14 mouse cellular contexts compared by ENCODE assay signal in genomic region chr6:125061493-125061892, GRCm38 (mm10). TPM values are rescaled to one million over a fixed set of nuclear protein-coding genes. Genes with fewer than 3 reads are reported as not detected.
DNase-seq lines count a peak whose midpoint lies in the region; ATAC-seq and TF ChIP-seq lines count a peak whose summit lies in the region.
"Had no signal": no experiment of that assay in that cellular context is flagged by ENCODE, and none has a peak within 500 bp of the region (broad histone marks: within the 10 kb centered on the region; RNA-seq: fewer than 3 reads in every experiment).

No protein-coding gene starts in this region.

- WGBS in heart, embryonic 10.5 days: 9% methylated on average over 6 of the region's 6 CpGs
- 28% methylated on average over 6 of the region's 6 CpGs for WGBS in liver, embryonic 11.5 days
- WGBS in limb, embryonic 14.5 days: 33% methylated on average over 6 of the region's 6 CpGs

- no peaks in the 10 kb centered on the region for H3K27me3 ChIP-seq in heart, embryonic 10.5 days (ENCODE audit: insufficient read depth, poor library complexity, severe bottlenecking)
- H3K27me3 ChIP-seq in liver, embryonic 11.5 days (replicated peaks; ENCODE audit: control insufficient read depth, insufficient read depth, low read length): no peaks in the 10 kb centered on the region
- no peaks in the 10 kb centered on the region for H3K27me3 ChIP-seq in limb, embryonic 14.5 days (ENCODE audit: control insufficient read depth, insufficient read depth, low read length)
- H3K27me3 ChIP-seq: limb, embryonic 13.5 days had no signal

- peak overlapping the region; percentile 18; the same call in 1 of the 2 replicates for H3K27ac ChIP-seq in heart, embryonic 10.5 days
- H3K27ac ChIP-seq in liver, embryonic 11.5 days (ENCODE audit: low read depth, low read length): no peak overlapping the region
- H3K27ac ChIP-seq in limb, embryonic 14.5 days (replicated peaks; ENCODE audit: low read depth, low read length): no peak overlapping the region
- H3K27ac ChIP-seq: limb, embryonic 13.5 days had no signal

- TF ChIP-seq POLR2A in limb, embryonic 14.5 days (IDR thresholded peaks at IDR 0.05; ENCODE audit: borderline replicate concordance, extremely low read depth, insufficient read depth, insufficient read length): no peak

- no peak overlapping the region for H3K4me2 ChIP-seq in liver, embryonic 11.5 days
- H3K4me2 ChIP-seq in limb, embryonic 14.5 days (replicated peaks; ENCODE audit: low read depth, low read length, severe bottlenecking): no peak overlapping the region
- H3K4me2 ChIP-seq: limb, embryonic 13.5 days had no signal

- no peaks in the 10 kb centered on the region for H3K9me3 ChIP-seq in heart, embryonic 10.5 days
- no peaks in the 10 kb centered on the region for H3K9me3 ChIP-seq in liver, embryonic 11.5 days (ENCODE audit: control insufficient read depth, low read length)
- no peaks in the 10 kb centered on the region for H3K9me3 ChIP-seq in limb, embryonic 14.5 days (ENCODE audit: control insufficient read depth, low read length)
- H3K9me3 ChIP-seq: G1E; limb, embryonic 13.5 days had no signal

- ATAC-seq in liver, embryonic 11.5 days (replicated peaks; ENCODE audit: low FRiP score): 0 out of 2 replicates have a peak, but pooled peaks have one; percentile 21
- no peak for ATAC-seq in limb, embryonic 14.5 days (ENCODE audit: low FRiP score, low read depth)
- ATAC-seq: activated CD4-positive, CD25-positive, alpha-beta regulatory T cell, adult 4 months had no signal

- peaks cover 18% of the 10 kb centered on the region for H3K4me1 ChIP-seq in heart, embryonic 10.5 days
- H3K4me1 ChIP-seq in liver, embryonic 11.5 days (replicated peaks; ENCODE audit: control insufficient read depth, insufficient read depth, low read length): peaks cover 18% of the 10 kb centered on the region
- no peaks in the 10 kb centered on the region for H3K4me1 ChIP-seq in limb, embryonic 14.5 days (ENCODE audit: control insufficient read depth, insufficient read depth, low read length)

- H3K9ac ChIP-seq in liver, embryonic 11.5 days (ENCODE audit: low read depth, low read length): no peak overlapping the region
- H3K9ac ChIP-seq in limb, embryonic 14.5 days (ENCODE audit: low read depth, low read length, severe bottlenecking): 0 out of 2 replicates have a peak overlapping the region, but pooled peaks have one; percentile 0
- H3K9ac ChIP-seq: limb, embryonic 13.5 days had no signal

- no peak for DNase-seq in heart, embryonic 10.5 days (ENCODE audit: low spot score)
- DNase-seq in heart, adult 18-20 months: no peak
- no peak for DNase-seq in liver, embryonic 11.5 days (ENCODE audit: low spot score)
- no peak for DNase-seq in liver
- peak; percentile 18 for DNase-seq in Muller cell, postnatal 12 days (ENCODE audit: inconsistent ontology term)
- DNase-seq in limb, embryonic 14.5 days (ENCODE audit: low spot score): no peak
- no peak for DNase-seq in spleen, postnatal 4 days (ENCODE audit: low spot score in 2 of 2)
- DNase-seq in kidney, adult 8-10 months: no peak
- DNase-seq: cerebellum, adult 9-10 months; kidney, postnatal 10 days; layer of hippocampus, postnatal 36 days had no signal

- H3K36me3 ChIP-seq in heart, embryonic 10.5 days: no peaks in the 10 kb centered on the region
- no peaks in the 10 kb centered on the region for H3K36me3 ChIP-seq in liver, embryonic 11.5 days (ENCODE audit: control insufficient read depth, insufficient read depth, low read length)
- H3K36me3 ChIP-seq in limb, embryonic 14.5 days (ENCODE audit: control insufficient read depth, insufficient read depth, low read length): no peaks in the 10 kb centered on the region
- H3K36me3 ChIP-seq: G1E had no signal

- no peak overlapping the region for H3K4me3 ChIP-seq in heart, embryonic 10.5 days
- no peak overlapping the region for H3K4me3 ChIP-seq in liver, embryonic 11.5 days (ENCODE audit: low read depth, low read length)
- no peak overlapping the region for H3K4me3 ChIP-seq in limb, embryonic 14.5 days (replicated peaks; ENCODE audit: low read length)
- H3K4me3 ChIP-seq: limb, embryonic 13.5 days had no signal

RNA-seq across cellular contexts. Expression of gene Lpar5, which starts 6.2 kb away (rescaled TPM):
- polyA plus RNA-seq in heart, embryonic 10.5 days (2016; fragmentation: Nextera tagmentation; extraction: Ambion mirVana): 0.37 and 0.38 TPM in 2 replicates
- under 1 TPM; 0.25 to 0.62 TPM for total RNA-seq in heart, adult 18-20 months (2021)
- 2.6 and 3.2 TPM in 2 replicates for polyA plus RNA-seq in liver, embryonic 11.5 days (2014; fragmentation: Nextera tagmentation; extraction: Ambion mirVana)
- polyA plus RNA-seq in limb, embryonic 14.5 days (2012; rRNA removed): 3.9 and 5.0 TPM in 2 replicates
- 2.5 and 4.0 TPM in 2 replicates for polyA plus RNA-seq in limb, embryonic 14.5 days (2014; fragmentation: Nextera tagmentation; extraction: Ambion mirVana)

RNA-seq across cellular contexts. Expression of gene Acrbp, which starts 12.0 kb away (rescaled TPM):
- 4.8 and 8.0 TPM in 2 replicates for polyA plus RNA-seq in heart, embryonic 10.5 days (2016; fragmentation: Nextera tagmentation; extraction: Ambion mirVana)
- total RNA-seq in heart, adult 18-20 months (2021): 1 to 10 TPM in 1 of 2 experiments, under 1 TPM in 1; 0.99 to 2.7 TPM
- 6.0 and 7.4 TPM in 2 replicates for polyA plus RNA-seq in liver, embryonic 11.5 days (2014; fragmentation: Nextera tagmentation; extraction: Ambion mirVana)
- polyA plus RNA-seq in limb, embryonic 14.5 days (2012; rRNA removed): 28.9 and 31.3 TPM in 2 replicates
- polyA plus RNA-seq in limb, embryonic 14.5 days (2014; fragmentation: Nextera tagmentation; extraction: Ambion mirVana): 9.4 and 13.9 TPM in 2 replicates

RNA-seq across cellular contexts. Expression of gene Ing4, which starts 21.9 kb away (rescaled TPM):
- polyA plus RNA-seq in heart, embryonic 10.5 days (2016; fragmentation: Nextera tagmentation; extraction: Ambion mirVana): 74.4 and 84.5 TPM in 2 replicates
- total RNA-seq in heart, adult 18-20 months (2021): 10 to 100 TPM; 22.4 to 26.6 TPM
- 60.0 and 63.8 TPM in 2 replicates for polyA plus RNA-seq in liver, embryonic 11.5 days (2014; fragmentation: Nextera tagmentation; extraction: Ambion mirVana)
- polyA plus RNA-seq in limb, embryonic 14.5 days (2012; rRNA removed): 143 TPM in 2 replicates
- 122 and 131 TPM in 2 replicates for polyA plus RNA-seq in limb, embryonic 14.5 days (2014; fragmentation: Nextera tagmentation; extraction: Ambion mirVana)

RNA-seq across cellular contexts. Expression of gene Chd4, which starts 34.3 kb away (rescaled TPM):
- polyA plus RNA-seq in heart, embryonic 10.5 days (2016; fragmentation: Nextera tagmentation; extraction: Ambion mirVana): 75.0 and 88.6 TPM in 2 replicates
- total RNA-seq in heart, adult 18-20 months (2021): 100 to 1,000 TPM; 105 to 111 TPM
- 62.5 and 71.6 TPM in 2 replicates for polyA plus RNA-seq in liver, embryonic 11.5 days (2014; fragmentation: Nextera tagmentation; extraction: Ambion mirVana)
- polyA plus RNA-seq in limb, embryonic 14.5 days (2012; rRNA removed): 75.0 and 89.7 TPM in 2 replicates
- polyA plus RNA-seq in limb, embryonic 14.5 days (2014; fragmentation: Nextera tagmentation; extraction: Ambion mirVana): 78.6 and 81.8 TPM in 2 replicates

RNA-seq across cellular contexts. Expression of gene Zfp384, which starts 52.5 kb away (rescaled TPM):
- polyA plus RNA-seq in heart, embryonic 10.5 days (2016; fragmentation: Nextera tagmentation; extraction: Ambion mirVana): 7.9 and 14.2 TPM in 2 replicates
- 10 to 100 TPM; 20.5 to 20.6 TPM for total RNA-seq in heart, adult 18-20 months (2021)
- 7.6 and 7.9 TPM in 2 replicates for polyA plus RNA-seq in liver, embryonic 11.5 days (2014; fragmentation: Nextera tagmentation; extraction: Ambion mirVana)
- polyA plus RNA-seq in limb, embryonic 14.5 days (2012; rRNA removed): 103 and 130 TPM in 2 replicates
- 12.4 and 14.6 TPM in 2 replicates for polyA plus RNA-seq in limb, embryonic 14.5 days (2014; fragmentation: Nextera tagmentation; extraction: Ambion mirVana)
